Mouse (Mus musculus): ENCODE data around the gene Nudt3. TPM values are rescaled to one million over a fixed set of nuclear protein-coding genes. Genes with fewer than 3 reads are reported as not detected.

Nudt3 gene
- polyA plus RNA-seq, 1 experiment from 2014 or later: 47.4 TPM

DNA sequence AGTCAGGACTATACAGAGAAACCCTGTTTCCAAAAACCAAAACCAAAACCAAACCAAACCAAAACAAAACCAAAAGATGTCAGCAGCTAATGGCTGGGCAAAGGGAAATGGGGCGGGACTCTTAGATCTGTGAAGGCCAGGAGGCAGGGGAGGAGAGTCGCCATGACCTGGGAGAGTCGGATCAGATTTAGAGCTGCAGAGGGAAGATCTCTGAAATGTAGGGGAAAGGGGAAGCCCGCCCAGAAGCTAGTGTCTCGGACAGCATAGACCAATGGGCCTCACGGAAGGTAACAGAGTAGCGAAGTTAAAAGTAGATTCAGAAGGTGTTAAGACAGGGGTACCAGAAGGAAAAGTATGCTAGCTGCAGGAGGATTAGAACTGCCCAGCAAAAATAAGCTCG lies 52.0 kb downstream of the Nudt3 start:
- no peak for ATAC-seq (replicated peaks; ENCODE audit: insufficient number of reproducible peaks, low FRiP score, low TSS enrichment)
- 67% methylated on average over 8 of the region's 8 CpGs for WGBS (ENCODE audit: insufficient replicate concordance)
- H3K27ac ChIP-seq (ENCODE audit: low read depth, low read length): no peak overlapping the region
- H3K4me1 ChIP-seq (ENCODE audit: control insufficient read depth, insufficient read depth, low read length): peaks cover 11% of the 10 kb centered on the region
- no peaks in the 10 kb centered on the region for H3K9me3 ChIP-seq (replicated peaks; ENCODE audit: control insufficient read depth, low read length)
- H3K27me3 ChIP-seq (ENCODE audit: control insufficient read depth, insufficient read depth, low read length): no peaks in the 10 kb centered on the region
- H3K36me3 ChIP-seq (ENCODE audit: control insufficient read depth, insufficient read depth, low read length): no peaks in the 10 kb centered on the region
- no peak overlapping the region for H3K4me3 ChIP-seq (ENCODE audit: low read depth, low read length)
- no peak overlapping the region for H3K4me2 ChIP-seq
- H3K9ac ChIP-seq (ENCODE audit: low read depth, low read length): no peak overlapping the region

DNA sequence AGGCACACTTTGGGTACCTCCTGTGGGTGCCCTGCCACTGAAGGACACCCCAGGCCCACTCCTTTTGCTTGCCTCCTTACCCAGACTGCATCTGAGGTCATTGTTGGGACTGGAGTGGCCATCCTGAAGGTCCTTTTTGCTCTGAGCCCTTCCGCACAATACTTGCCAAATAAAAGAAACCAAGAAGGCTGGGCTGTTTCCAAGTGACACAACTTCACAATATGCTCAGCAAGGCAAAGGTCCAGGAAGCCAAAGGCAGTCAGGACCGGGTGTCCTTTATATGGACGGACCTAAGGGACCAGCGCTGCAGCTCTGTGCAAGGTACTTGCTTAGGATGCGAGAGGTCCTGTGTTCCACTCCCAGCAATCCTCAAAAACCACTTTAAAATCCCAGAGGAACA lies 55.1 kb downstream of the Nudt3 start:
- ATAC-seq (replicated peaks; ENCODE audit: insufficient number of reproducible peaks, low FRiP score, low TSS enrichment): no peak
- no peak overlapping the region for H3K4me2 ChIP-seq
- H3K27me3 ChIP-seq (ENCODE audit: control insufficient read depth, insufficient read depth, low read length): no peaks in the 10 kb centered on the region

GRCm38 (mm10) chr17:27565942-27566267 lies 57.4 kb downstream of the Nudt3 start:
- no peaks in the 10 kb centered on the region for H3K27me3 ChIP-seq (ENCODE audit: control insufficient read depth, insufficient read depth, low read length)
- H3K4me1 ChIP-seq (ENCODE audit: control insufficient read depth, insufficient read depth, low read length): peaks cover 37% of the 10 kb centered on the region
- no peak overlapping the region for H3K27ac ChIP-seq (ENCODE audit: low read depth, low read length)
- H3K9me3 ChIP-seq (replicated peaks; ENCODE audit: control insufficient read depth, low read length): no peaks in the 10 kb centered on the region
- H3K36me3 ChIP-seq (ENCODE audit: control insufficient read depth, insufficient read depth, low read length): peaks cover 5% of the 10 kb centered on the region
- ATAC-seq (replicated peaks; ENCODE audit: insufficient number of reproducible peaks, low FRiP score, low TSS enrichment): no peak
- H3K9ac ChIP-seq (ENCODE audit: low read depth, low read length): peak overlapping the region; percentile 74
- under 1% methylated on average over 13 of the region's 13 CpGs for WGBS (ENCODE audit: insufficient replicate concordance)
- H3K4me3 ChIP-seq (ENCODE audit: low read depth, low read length): peak overlapping the region; percentile 61
- peak overlapping the region; percentile 93 for H3K4me2 ChIP-seq

More for the DNA sequence above, 55.1 kb downstream of the Nudt3 start:
- H3K27ac ChIP-seq (ENCODE audit: low read depth, low read length): no peak overlapping the region
- H3K9me3 ChIP-seq (replicated peaks; ENCODE audit: control insufficient read depth, low read length): no peaks in the 10 kb centered on the region
- no peaks in the 10 kb centered on the region for H3K36me3 ChIP-seq (ENCODE audit: control insufficient read depth, insufficient read depth, low read length)
- H3K4me3 ChIP-seq (ENCODE audit: low read depth, low read length): no peak overlapping the region
- H3K9ac ChIP-seq (ENCODE audit: low read depth, low read length): no peak overlapping the region
- WGBS (ENCODE audit: insufficient replicate concordance): 90% methylated on average over 5 of the region's 5 CpGs
- peaks cover 25% of the 10 kb centered on the region for H3K4me1 ChIP-seq (ENCODE audit: control insufficient read depth, insufficient read depth, low read length)

GRCm38 (mm10) chr17:27565163-27565941 lies 57.9 kb downstream of the Nudt3 start, which contains the start of gene AI413582:
TSS of gene AI413582 (minus strand) at chr17:27565756.
- Histone ChIP-seq H3K36me3 (ENCODE audit: control insufficient read depth, insufficient read depth, low read length) (peaks cover 5% of the 10 kb centered on the region), H3K4me1 (ENCODE audit: control insufficient read depth, insufficient read depth, low read length) (peaks cover 38% of the 10 kb centered on the region), H3K27me3 (ENCODE audit: control insufficient read depth, insufficient read depth, low read length) (no peaks in the 10 kb centered on the region), H3K4me2 (peak within 1 kb of the TSS; percentile 93), H3K9me3 (replicated peaks; ENCODE audit: control insufficient read depth, low read length) (no peaks in the 10 kb centered on the region), H3K9ac (ENCODE audit: low read depth, low read length) (peak within 1 kb of the TSS; percentile 74), H3K4me3 (ENCODE audit: low read depth, low read length) (peak within 1 kb of the TSS; percentile 61), H3K27ac (ENCODE audit: low read depth, low read length) (peak within 1 kb of the TSS; percentile 12; the same call in 1 of the 2 replicates)
- WGBS (ENCODE audit: insufficient replicate concordance): under 1% methylated on average over 57 of the region's 58 CpGs
- ATAC-seq (replicated peaks; ENCODE audit: insufficient number of reproducible peaks, low FRiP score, low TSS enrichment): peak; percentile 89

DNA sequence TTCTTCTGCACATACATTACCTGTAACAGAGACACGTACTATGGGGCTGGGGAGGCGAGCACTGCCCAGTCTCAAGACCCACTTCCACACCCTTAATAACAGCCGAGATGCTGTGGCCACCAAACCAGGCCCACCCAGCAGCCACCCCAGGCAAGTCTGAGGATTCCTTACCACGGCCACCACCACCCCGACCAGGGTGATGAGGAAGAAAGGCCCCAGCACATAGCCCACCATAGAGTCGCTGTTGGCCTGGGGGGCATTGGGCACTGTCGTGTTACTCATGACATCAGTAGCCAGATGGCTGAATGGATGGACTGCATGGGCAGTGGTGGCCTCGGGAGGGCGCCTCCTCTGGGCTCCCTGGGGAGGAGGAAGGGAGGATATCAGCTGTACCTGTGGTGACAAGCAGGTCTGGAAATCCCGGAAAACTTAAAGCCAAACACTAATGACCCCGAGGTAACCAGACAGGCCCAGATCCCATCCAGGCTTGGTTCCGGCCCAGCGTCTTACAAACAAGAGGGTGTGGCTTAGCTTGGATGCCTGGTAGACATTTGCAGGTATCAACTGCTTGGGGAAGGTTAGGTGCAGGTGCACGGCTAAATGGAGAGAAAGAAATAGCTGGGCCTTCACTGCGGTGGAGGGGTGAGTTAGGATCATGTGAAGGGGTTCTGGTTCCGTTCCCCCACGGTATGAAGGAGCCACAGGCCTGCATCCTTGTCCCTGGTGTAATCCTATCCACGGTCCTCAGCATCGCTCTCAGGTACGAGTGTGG lies 58.7 kb downstream of the Nudt3 start:
- WGBS (ENCODE audit: insufficient replicate concordance): 12% methylated on average over 20 of the region's 20 CpGs
- peak overlapping the region; percentile 93 for H3K4me2 ChIP-seq
- H3K4me1 ChIP-seq (ENCODE audit: control insufficient read depth, insufficient read depth, low read length): peaks cover 38% of the 10 kb centered on the region
- H3K27me3 ChIP-seq (ENCODE audit: control insufficient read depth, insufficient read depth, low read length): no peaks in the 10 kb centered on the region
- no peak overlapping the region for H3K27ac ChIP-seq (ENCODE audit: low read depth, low read length)
- H3K9me3 ChIP-seq (replicated peaks; ENCODE audit: control insufficient read depth, low read length): no peaks in the 10 kb centered on the region
- H3K4me3 ChIP-seq (ENCODE audit: low read depth, low read length): peak overlapping the region; percentile 61
- no peak for ATAC-seq (replicated peaks; ENCODE audit: insufficient number of reproducible peaks, low FRiP score, low TSS enrichment)
- peak overlapping the region; percentile 74 for H3K9ac ChIP-seq (ENCODE audit: low read depth, low read length)
- H3K36me3 ChIP-seq (ENCODE audit: control insufficient read depth, insufficient read depth, low read length): peaks cover 5% of the 10 kb centered on the region

DNA sequence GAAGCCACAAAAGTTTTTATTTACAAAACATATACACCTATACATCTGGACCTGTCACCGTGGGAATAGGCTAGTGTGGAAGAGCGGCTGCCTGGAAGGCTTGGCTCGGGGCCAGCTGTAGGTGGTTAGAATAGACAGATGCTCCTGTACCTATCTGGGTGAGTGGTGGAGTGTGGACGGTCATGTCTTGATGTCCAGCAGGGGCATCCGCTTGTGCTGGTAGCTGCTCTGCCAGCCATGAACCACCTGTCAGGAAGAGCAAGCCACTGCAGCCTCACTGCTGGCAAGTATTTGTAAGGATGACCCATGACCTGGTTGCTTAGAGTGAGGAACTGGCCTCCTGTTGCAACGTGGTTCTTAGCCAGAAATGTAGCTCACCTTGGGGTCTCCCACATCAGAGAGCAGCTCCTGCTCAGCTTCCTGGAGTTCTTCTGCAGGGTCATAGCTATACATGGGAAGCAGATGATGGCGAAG lies 59.5 kb downstream of the Nudt3 start:
- peaks cover 43% of the 10 kb centered on the region for H3K4me1 ChIP-seq (ENCODE audit: control insufficient read depth, insufficient read depth, low read length)
- H3K9me3 ChIP-seq (replicated peaks; ENCODE audit: control insufficient read depth, low read length): no peaks in the 10 kb centered on the region
- no peak for ATAC-seq (replicated peaks; ENCODE audit: insufficient number of reproducible peaks, low FRiP score, low TSS enrichment)
- 54% methylated on average over 7 of the region's 7 CpGs for WGBS (ENCODE audit: insufficient replicate concordance)
- no peaks in the 10 kb centered on the region for H3K27me3 ChIP-seq (ENCODE audit: control insufficient read depth, insufficient read depth, low read length)
- H3K4me2 ChIP-seq: no peak overlapping the region
- H3K36me3 ChIP-seq (ENCODE audit: control insufficient read depth, insufficient read depth, low read length): peaks cover 5% of the 10 kb centered on the region
- no peak overlapping the region for H3K27ac ChIP-seq (ENCODE audit: low read depth, low read length)
- H3K4me3 ChIP-seq (ENCODE audit: low read depth, low read length): no peak overlapping the region
- no peak overlapping the region for H3K9ac ChIP-seq (ENCODE audit: low read depth, low read length)

GRCm38 (mm10) chr17:27561809-27562526 lies 61.3 kb downstream of the Nudt3 start:
- WGBS (ENCODE audit: insufficient replicate concordance): 65% methylated on average over 9 of the region's 11 CpGs
- no peak overlapping the region for H3K4me3 ChIP-seq (ENCODE audit: low read depth, low read length)
- no peaks in the 10 kb centered on the region for H3K9me3 ChIP-seq (replicated peaks; ENCODE audit: control insufficient read depth, low read length)
- no peak overlapping the region for H3K9ac ChIP-seq (ENCODE audit: low read depth, low read length)
- ATAC-seq (replicated peaks; ENCODE audit: insufficient number of reproducible peaks, low FRiP score, low TSS enrichment): no peak
- no peak overlapping the region; the same call in 1 of the 2 replicates for H3K4me2 ChIP-seq
- H3K4me1 ChIP-seq (ENCODE audit: control insufficient read depth, insufficient read depth, low read length): peaks cover 49% of the 10 kb centered on the region
- H3K36me3 ChIP-seq (ENCODE audit: control insufficient read depth, insufficient read depth, low read length): peaks cover 5% of the 10 kb centered on the region
- H3K27ac ChIP-seq (ENCODE audit: low read depth, low read length): no peak overlapping the region
- H3K27me3 ChIP-seq (ENCODE audit: control insufficient read depth, insufficient read depth, low read length): no peaks in the 10 kb centered on the region

DNA sequence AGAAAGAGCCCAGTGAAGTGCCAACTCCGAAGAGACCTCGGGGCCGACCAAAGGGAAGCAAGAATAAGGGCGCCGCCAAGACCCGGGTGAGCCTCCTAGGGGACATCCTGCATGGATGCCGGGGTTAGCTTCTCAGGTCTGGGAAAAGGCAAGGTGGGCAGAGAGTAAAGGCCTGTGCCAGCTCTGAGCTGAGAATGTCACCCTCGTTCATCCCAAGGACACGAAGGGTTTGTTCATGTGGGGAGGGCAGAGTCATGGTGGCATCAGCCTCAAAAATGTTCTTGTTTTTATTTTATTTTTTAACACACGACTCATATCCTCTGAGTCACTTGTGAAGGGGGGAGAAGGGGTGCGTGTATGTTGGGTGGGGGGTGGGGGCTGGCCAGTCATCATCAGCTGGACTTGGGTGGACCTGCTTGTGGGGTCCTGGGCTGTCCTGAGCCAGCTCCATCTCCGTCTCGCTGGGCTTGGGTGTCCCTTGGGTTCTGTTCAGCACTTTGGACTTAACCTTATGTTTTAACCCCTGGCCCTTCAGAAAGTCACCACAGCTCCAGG lies 62.3 kb downstream of the Nudt3 start:
- Histone ChIP-seq H3K9ac (ENCODE audit: low read depth, low read length) (no peak overlapping the region), H3K9me3 (replicated peaks; ENCODE audit: control insufficient read depth, low read length) (no peaks in the 10 kb centered on the region), H3K4me1 (ENCODE audit: control insufficient read depth, insufficient read depth, low read length) (peaks cover 41% of the 10 kb centered on the region), H3K36me3 (ENCODE audit: control insufficient read depth, insufficient read depth, low read length) (peaks cover 5% of the 10 kb centered on the region), H3K4me3 (ENCODE audit: low read depth, low read length) (no peak overlapping the region), H3K4me2 (no peak overlapping the region), H3K27ac (ENCODE audit: low read depth, low read length) (no peak overlapping the region), H3K27me3 (ENCODE audit: control insufficient read depth, insufficient read depth, low read length) (no peaks in the 10 kb centered on the region)
- 80% methylated on average over 13 of the region's 13 CpGs for WGBS (ENCODE audit: insufficient replicate concordance)
- ATAC-seq (replicated peaks; ENCODE audit: insufficient number of reproducible peaks, low FRiP score, low TSS enrichment): no peak

Data from heart, embryonic 11.5 days (tissue).